Mouse (Mus musculus): ENCODE measurements at regions not wholly inside any gene's neighbourhood (a gene's known extent, or its start where the extent isn't known, plus 50 kb on each side); places are given as distances from the start of the nearest gene placed in this dataset.

- no peak for TF ChIP-seq CTCF (IDR thresholded peaks at IDR 0.05; ENCODE audit: extremely low read depth, insufficient read depth, low read length)
- TF ChIP-seq POLR2A (IDR thresholded peaks at IDR 0.05; ENCODE audit: extremely low read depth, insufficient read depth, low read length) = no peak
These were observed 111.7 kb upstream of the B3gat2 start for GRCm38 (mm10) chr1:23649886-23650285.
